Mouse (Mus musculus) kidney, embryonic 16.5 days (tissue): ENCODE data around the gene Slf2. TPM values are rescaled to one million over a fixed set of nuclear protein-coding genes. Genes with fewer than 3 reads are reported as not detected.

Experiments
- ATAC-seq: fragments of 200-750 bp; cut with Nextera tagmentation; 2 replicates; pipeline ENCODE4 v1.8.0; 2017; ENCODE audit warnings: moderate TSS enrichment; ENCODE audit not compliant: low FRiP score, low TSS enrichment
- H3K27ac ChIP-seq: fragments of 300-500 bp; sonication (generic); 2 replicates; pipeline ENCODE4 v1.5.1; 2014; ENCODE audit warnings: low read length
- H3K27me3 ChIP-seq: fragments of 300-500 bp; sonication (generic); 2 replicates; pipeline ENCODE4 v1.6.1; 2014; ENCODE audit warnings: low read length, control low read depth, mixed read lengths; ENCODE audit not compliant: insufficient read depth
- H3K36me3 ChIP-seq: fragments of 300-500 bp; sonication (generic); 2 replicates; pipeline ENCODE4 v1.6.1; 2014; ENCODE audit warnings: low read length, control low read depth, mixed read lengths; ENCODE audit not compliant: insufficient read depth
- H3K4me1 ChIP-seq: fragments of 300-500 bp; sonication (generic); 2 replicates; pipeline ENCODE4 v1.6.1; 2014; ENCODE audit warnings: low read length, control low read depth, mixed read lengths; ENCODE audit not compliant: insufficient read depth
- H3K4me2 ChIP-seq: fragments of 300-500 bp; sonication (generic); replicated peaks from 2 replicates; pipeline ENCODE4 v1.6.1; 2014; ENCODE audit warnings: low read depth, low read length
- H3K4me3 ChIP-seq: fragments of 300-500 bp; sonication (generic); 2 replicates; pipeline ENCODE4 v1.5.1; 2014; ENCODE audit warnings: mild to moderate bottlenecking, low read length
- H3K9ac ChIP-seq: fragments of 300-500 bp; sonication (generic); replicated peaks from 2 replicates; pipeline ENCODE4 v1.6.1; 2014; ENCODE audit warnings: low read length
- H3K9me3 ChIP-seq: fragments of 300-500 bp; sonication (generic); 2 replicates; pipeline ENCODE4 v1.6.1; 2016; ENCODE audit warnings: low read length, control low read depth
- WGBS: fragments of 180-500 bp; shearing (Covaris S2); extraction: QIAGEN DNeasy Blood & Tissue Kit; methylation state at CpG from one replicate; pipeline ENCODE4 v1.1.7; 2014; 5-methylcytosine and 5-hydroxymethylcytosine counted together
- polyA plus RNA-seq: library from polyadenylated mRNA; unstranded; fragments of >200 nt; fragmentation: Nextera tagmentation; extraction: Ambion mirVana; gene quantifications from 2 replicates; pipeline ENCODE4 v1.2.1, GENCODE M21; 2015

Slf2 gene
- polyA plus RNA-seq, 1 experiment from 2014 or later = 38.7 TPM

DNA sequence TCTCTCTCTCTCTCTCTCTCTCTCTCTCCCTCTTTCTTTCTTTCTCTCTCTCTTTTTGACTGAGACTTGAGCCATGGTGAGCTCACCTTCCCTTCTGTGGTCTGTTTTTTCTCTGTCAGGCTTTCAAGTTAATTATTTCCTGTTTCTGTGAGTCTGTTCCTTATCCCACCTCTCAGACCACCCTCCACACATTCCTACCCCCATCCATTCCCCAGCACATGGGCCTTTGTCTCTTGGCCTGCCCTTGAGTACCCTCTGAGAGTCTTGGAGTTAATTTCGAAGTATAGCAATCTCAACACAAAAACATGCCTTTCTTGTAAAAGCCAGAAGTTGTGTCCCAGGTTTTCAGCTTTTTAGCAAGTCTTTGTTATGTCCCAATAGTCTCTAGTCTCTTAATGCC is 3.7 kb upstream of the Slf2 start:
- no peak overlapping the region for H3K27ac ChIP-seq
- no peak for ATAC-seq

DNA sequence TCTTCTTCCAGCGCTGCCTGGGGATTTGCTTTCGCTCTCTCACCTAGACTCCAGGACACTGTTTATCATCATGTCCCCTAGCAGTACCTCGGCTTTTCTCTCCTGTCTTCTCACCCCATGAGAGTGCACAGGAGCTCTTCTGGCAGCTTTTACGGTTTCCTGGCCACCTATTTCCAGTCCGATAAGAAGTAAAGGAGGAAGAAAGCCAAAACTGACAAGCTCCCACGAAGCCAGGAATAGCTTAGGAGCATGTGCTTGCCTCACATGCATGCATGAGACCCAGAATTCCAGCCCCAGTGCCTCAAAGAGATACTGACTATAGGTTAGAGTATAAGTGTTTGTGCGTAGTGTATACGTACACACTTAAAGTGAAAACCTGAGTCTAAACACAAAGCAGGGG is 2.8 kb upstream of the Slf2 start:
- Histone ChIP-seq H3K4me1 (peaks cover 35% of the 10 kb centered on the region), H3K9me3 (no peaks in the 10 kb centered on the region), H3K27ac (0 out of 2 replicates have a peak overlapping the region, but pooled peaks have one; percentile 18), H3K27me3 (no peaks in the 10 kb centered on the region), H3K4me3 (no peak overlapping the region), H3K36me3 (no peaks in the 10 kb centered on the region), H3K4me2 (no peak overlapping the region), H3K9ac (no peak overlapping the region)
- ATAC-seq = no peak
- 53% methylated on average over 8 of the region's 8 CpGs for WGBS

More for the DNA sequence above, 3.7 kb upstream of the Slf2 start:
- Histone ChIP-seq H3K4me1 (peaks cover 28% of the 10 kb centered on the region), H3K9me3 (no peaks in the 10 kb centered on the region), H3K27me3 (no peaks in the 10 kb centered on the region), H3K4me2 (no peak overlapping the region), H3K36me3 (no peaks in the 10 kb centered on the region), H3K4me3 (no peak overlapping the region), H3K9ac (no peak overlapping the region)
- WGBS = 56% methylated on average over 1 of the region's 1 CpGs

DNA sequence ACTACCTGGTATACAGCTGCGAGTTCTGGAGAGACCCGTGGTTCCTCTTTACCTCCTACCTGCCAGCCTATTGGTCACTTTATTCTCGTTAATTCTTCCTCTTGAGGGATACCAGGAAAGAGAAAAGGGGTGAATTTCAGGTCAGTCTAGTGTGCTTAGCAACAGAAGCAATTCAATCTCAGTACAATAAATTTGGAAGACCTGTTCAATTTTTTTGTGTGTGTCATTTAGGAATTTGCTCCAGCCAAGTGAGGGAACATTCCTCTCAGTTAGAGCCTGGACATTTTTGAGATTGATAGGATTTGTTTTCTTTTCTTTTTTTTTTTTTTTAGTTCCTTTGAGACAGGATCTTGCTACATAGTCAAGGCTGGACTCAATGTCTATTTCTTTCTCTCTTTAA is 1.7 kb upstream of the Slf2 start:
- 15% methylated on average over 3 of the region's 3 CpGs for WGBS

DNA sequence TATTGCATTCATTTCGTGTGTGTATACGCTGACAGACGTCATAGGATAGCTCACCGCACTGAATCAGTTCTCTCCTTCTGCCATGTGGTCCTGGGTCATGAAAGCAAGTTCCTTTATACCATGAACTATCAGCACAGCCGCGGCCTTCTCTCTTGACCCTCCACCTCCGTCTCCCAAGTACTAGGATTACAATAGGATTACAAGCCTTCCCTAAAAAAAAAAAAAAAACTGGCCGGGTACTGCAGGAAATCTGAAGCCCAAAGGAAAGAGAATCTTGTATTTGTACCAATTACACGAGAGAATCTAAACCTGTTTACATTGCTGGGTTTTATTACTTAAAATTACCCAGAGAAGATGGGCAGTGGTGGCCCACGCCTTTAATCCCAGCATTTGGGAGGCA is 1.3 kb upstream of the Slf2 start:
- ATAC-seq = no peak
- H3K9ac ChIP-seq = no peak overlapping the region
- H3K4me2 ChIP-seq = peak overlapping the region; percentile 63; the same call in 1 of the 2 replicates
- H3K36me3 ChIP-seq = no peaks in the 10 kb centered on the region
- H3K27ac ChIP-seq = peak overlapping the region; percentile 65
- 31% methylated on average over 10 of the region's 10 CpGs for WGBS
- no peaks in the 10 kb centered on the region for H3K27me3 ChIP-seq
- H3K4me3 ChIP-seq = no peak overlapping the region
- H3K4me1 ChIP-seq = peaks cover 40% of the 10 kb centered on the region
- H3K9me3 ChIP-seq = no peaks in the 10 kb centered on the region

More for the DNA sequence above, 1.7 kb upstream of the Slf2 start:
- H3K27me3 ChIP-seq = no peaks in the 10 kb centered on the region
- no peak for ATAC-seq
- H3K9me3 ChIP-seq = no peaks in the 10 kb centered on the region
- H3K9ac ChIP-seq = no peak overlapping the region
- peaks cover 40% of the 10 kb centered on the region for H3K4me1 ChIP-seq
- H3K36me3 ChIP-seq = no peaks in the 10 kb centered on the region
- no peak overlapping the region for H3K4me2 ChIP-seq
- H3K27ac ChIP-seq = peak overlapping the region; percentile 65
- no peak overlapping the region for H3K4me3 ChIP-seq

DNA sequence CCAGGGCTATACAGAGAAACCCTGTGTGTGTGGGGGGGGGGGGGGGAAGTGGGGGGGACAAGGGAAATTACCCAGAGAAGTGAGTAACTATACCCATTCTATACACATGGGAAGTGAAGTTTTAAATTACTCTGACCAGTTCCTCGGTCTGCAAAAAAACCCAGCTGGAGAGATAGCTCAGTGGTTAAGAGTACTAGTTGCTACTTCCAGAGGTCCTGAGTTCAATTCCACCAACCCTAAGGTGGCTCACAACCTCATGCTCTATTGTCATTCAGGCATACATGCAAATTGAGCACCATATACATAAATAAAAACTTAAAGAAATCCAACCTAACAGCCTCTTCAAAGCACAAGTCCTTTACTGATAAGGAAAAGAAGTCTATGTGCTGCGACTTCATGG is 829 bp upstream of the Slf2 start:
- Histone ChIP-seq H3K9ac (peak overlapping the region; percentile 69), H3K4me1 (peaks cover 40% of the 10 kb centered on the region), H3K4me3 (peak overlapping the region; percentile 84), H3K27ac (peak overlapping the region; percentile 65), H3K36me3 (peaks cover 3% of the 10 kb centered on the region), H3K9me3 (no peaks in the 10 kb centered on the region), H3K4me2 (peak overlapping the region; percentile 63), H3K27me3 (no peaks in the 10 kb centered on the region)
- 4% methylated on average over 2 of the region's 2 CpGs for WGBS
- ATAC-seq = no peak

GRCm38 (mm10) chr19:44931454-44931759 is 456 bp downstream of the Slf2 start:
- ATAC-seq = peak; percentile 95
- H3K27me3 ChIP-seq = no peaks in the 10 kb centered on the region
- peaks cover 40% of the 10 kb centered on the region for H3K4me1 ChIP-seq
- peak overlapping the region; percentile 80 for H3K9ac ChIP-seq
- H3K36me3 ChIP-seq = peaks cover 14% of the 10 kb centered on the region
- peak overlapping the region; percentile 73 for H3K4me2 ChIP-seq
- WGBS = 0% methylated on average over 18 of the region's 18 CpGs
- H3K27ac ChIP-seq = peak overlapping the region; percentile 88
- H3K4me3 ChIP-seq = peak overlapping the region; percentile 84
- no peaks in the 10 kb centered on the region for H3K9me3 ChIP-seq

DNA sequence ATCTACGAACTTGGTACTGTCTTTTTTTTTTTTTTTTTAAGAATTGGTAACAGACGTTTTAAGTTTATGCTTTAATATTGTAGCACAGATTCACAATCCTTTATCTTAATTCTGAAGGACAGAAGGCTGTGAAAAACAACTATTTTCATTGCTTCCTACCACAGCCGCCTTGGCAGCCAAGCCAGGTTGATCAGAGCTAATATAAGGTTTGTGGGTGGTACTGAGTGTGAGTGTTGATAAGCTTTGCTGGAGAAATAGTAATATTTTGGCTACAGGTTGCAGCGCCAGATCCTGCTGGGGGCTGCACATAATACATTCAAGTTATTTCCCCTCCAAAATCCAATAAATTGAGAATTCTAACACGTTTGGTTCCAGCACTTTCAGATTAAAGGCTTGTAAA is 1.1 kb downstream of the Slf2 start:
- Histone ChIP-seq H3K4me1 (peaks cover 40% of the 10 kb centered on the region), H3K36me3 (peaks cover 20% of the 10 kb centered on the region), H3K27ac (no peak overlapping the region), H3K27me3 (no peaks in the 10 kb centered on the region), H3K4me3 (peak overlapping the region; percentile 48), H3K4me2 (peak overlapping the region; percentile 73), H3K9me3 (no peaks in the 10 kb centered on the region), H3K9ac (peak overlapping the region; percentile 61; the same call in 1 of the 2 replicates)
- ATAC-seq = no peak
- 37% methylated on average over 5 of the region's 5 CpGs for WGBS

- Histone ChIP-seq H3K4me2 (peak overlapping the region; percentile 18), H3K27me3 (no peaks in the 10 kb centered on the region), H3K27ac (no peak overlapping the region), H3K9ac (no peak overlapping the region; the same call in 1 of the 2 replicates), H3K4me3 (no peak overlapping the region), H3K4me1 (peaks cover 36% of the 10 kb centered on the region), H3K9me3 (no peaks in the 10 kb centered on the region), H3K36me3 (peaks cover 20% of the 10 kb centered on the region)
- 83% methylated on average over 1 of the region's 1 CpGs for whole genome bisulfite sequencing
- ATAC-seq = no peak
Measured at GRCm38 (mm10) chr19:44933136-44933535, 2.2 kb downstream of the Slf2 start.

GRCm38 (mm10) chr19:44959633-44960032 is 28.7 kb downstream of the Slf2 start:
- no peak overlapping the region for H3K27ac ChIP-seq
- no peak overlapping the region for H3K9ac ChIP-seq
- WGBS = 99% methylated on average over 2 of the region's 2 CpGs
- no peaks in the 10 kb centered on the region for H3K9me3 ChIP-seq
- no peaks in the 10 kb centered on the region for H3K27me3 ChIP-seq
- peaks cover 66% of the 10 kb centered on the region for H3K36me3 ChIP-seq
- no peak overlapping the region for H3K4me3 ChIP-seq
- no peaks in the 10 kb centered on the region for H3K4me1 ChIP-seq
- no peak for ATAC-seq
- no peak overlapping the region for H3K4me2 ChIP-seq

GRCm38 (mm10) chr19:44965978-44966377 is 35.0 kb downstream of the Slf2 start:
- H3K27ac ChIP-seq = no peak overlapping the region
- H3K36me3 ChIP-seq = peaks cover 67% of the 10 kb centered on the region
- H3K4me2 ChIP-seq = no peak overlapping the region
- H3K27me3 ChIP-seq = no peaks in the 10 kb centered on the region
- 95% methylated on average over 1 of the region's 1 CpGs for WGBS
- H3K4me3 ChIP-seq = no peak overlapping the region
- H3K9me3 ChIP-seq = no peaks in the 10 kb centered on the region
- no peaks in the 10 kb centered on the region for H3K4me1 ChIP-seq
- no peak overlapping the region for H3K9ac ChIP-seq
- ATAC-seq = no peak
